Mouse (Mus musculus) forebrain, embryonic 11.5 days (tissue): ENCODE measurements around the gene Mtmr12. TPM values are rescaled to one million over a fixed set of nuclear protein-coding genes. Genes with fewer than 3 reads are reported as not detected.

ENCODE experiments used
- ATAC-seq: fragments of 200-750 bp; cut with Nextera tagmentation; replicated peaks from 2 replicates; pipeline ENCODE4 v1.8.0; 2017; ENCODE audit warnings: moderate TSS enrichment; ENCODE audit not compliant: low FRiP score
- DNase-seq: peaks from one replicate; pipeline ENCODE4 v3.0.0-alpha.2; 2017; ENCODE audit warnings: low spot score
- H3K27ac ChIP-seq: fragments of 300-500 bp; sonication (generic); 2 replicates; pipeline ENCODE4 v1.5.1; 2014; ENCODE audit warnings: low read depth, low read length
- H3K27me3 ChIP-seq: fragments of 300-500 bp; sonication (generic); 2 replicates; pipeline ENCODE4 v1.6.1; 2014; ENCODE audit warnings: mild to moderate bottlenecking, low read length, mixed read lengths; ENCODE audit not compliant: control insufficient read depth, insufficient read depth
- H3K36me3 ChIP-seq: fragments of 300-500 bp; sonication (generic); 2 replicates; pipeline ENCODE4 v1.6.1; 2014; ENCODE audit warnings: mild to moderate bottlenecking, low read length, moderate library complexity, mixed read lengths; ENCODE audit not compliant: control insufficient read depth, insufficient read depth
- H3K4me1 ChIP-seq: fragments of 300-500 bp; sonication (generic); replicated peaks from 2 replicates; pipeline ENCODE4 v1.6.1; 2014; ENCODE audit warnings: low read length, mixed read lengths; ENCODE audit not compliant: control insufficient read depth, insufficient read depth
- H3K4me2 ChIP-seq: fragments of 300-500 bp; sonication (generic); 2 replicates; pipeline ENCODE4 v1.6.1; 2014; ENCODE audit warnings: low read depth, mild to moderate bottlenecking, low read length, moderate library complexity, mixed read lengths; ENCODE audit not compliant: severe bottlenecking
- H3K4me3 ChIP-seq: fragments of 300-500 bp; sonication (generic); 2 replicates; pipeline ENCODE4 v1.5.1; 2014; ENCODE audit warnings: low read depth, low read length
- H3K9ac ChIP-seq: fragments of 300-500 bp; sonication (generic); 2 replicates; pipeline ENCODE4 v1.6.1; 2014; ENCODE audit warnings: low read length
- H3K9me3 ChIP-seq: fragments of 300-500 bp; sonication (generic); 2 replicates; pipeline ENCODE4 v1.6.1; 2016; ENCODE audit warnings: low read length, mixed read lengths; ENCODE audit not compliant: control insufficient read depth
- WGBS: fragments of 180-500 bp; shearing (Covaris S2); extraction: QIAGEN DNeasy Blood & Tissue Kit; methylation state at CpG from one replicate; pipeline ENCODE4 v1.1.7; 2014; 5-methylcytosine and 5-hydroxymethylcytosine counted together
- polyA plus RNA-seq: library from polyadenylated mRNA; unstranded; fragments of >200 nt; fragmentation: Nextera tagmentation; extraction: Ambion mirVana; gene quantifications from 2 replicates; pipeline ENCODE4 v1.2.1, GENCODE M21; 2014

The Mtmr12 gene
- polyA plus RNA-seq, 1 experiment from 2014 or later, result 21.2 TPM

GRCm38 (mm10) chr15:12236961-12237360 lies 32.1 kb downstream of the Mtmr12 start:
- no peaks in the 10 kb centered on the region; the same call in 1 of the 2 replicates for H3K36me3 ChIP-seq
- 91% methylated on average over 2 of the region's 2 CpGs for WGBS

GRCm38 (mm10) chr15:12237539-12237938 lies 32.7 kb downstream of the Mtmr12 start:
- ATAC-seq, result no peak
- Histone ChIP-seq H3K27ac (no peak overlapping the region), H3K9me3 (no peaks in the 10 kb centered on the region), H3K36me3 (no peaks in the 10 kb centered on the region; the same call in 1 of the 2 replicates), H3K4me1 (no peaks in the 10 kb centered on the region), H3K27me3 (no peaks in the 10 kb centered on the region), H3K9ac (no peak overlapping the region), H3K4me2 (no peak overlapping the region), H3K4me3 (no peak overlapping the region)
- DNase-seq, result no peak
- WGBS, result 91% methylated on average over 4 of the region's 4 CpGs

More at GRCm38 (mm10) chr15:12236961-12237360, 32.1 kb downstream of the Mtmr12 start:
- no peak overlapping the region for H3K9ac ChIP-seq
- H3K9me3 ChIP-seq, result no peaks in the 10 kb centered on the region
- no peak overlapping the region for H3K4me2 ChIP-seq
- no peak overlapping the region for H3K4me3 ChIP-seq
- H3K4me1 ChIP-seq, result no peaks in the 10 kb centered on the region
- DNase-seq, result no peak
- H3K27me3 ChIP-seq, result no peaks in the 10 kb centered on the region
- no peak for ATAC-seq
- no peak overlapping the region for H3K27ac ChIP-seq

GRCm38 (mm10) chr15:12238337-12238736 lies 33.5 kb downstream of the Mtmr12 start:
- no peak overlapping the region for H3K9ac ChIP-seq
- H3K36me3 ChIP-seq, result no peaks in the 10 kb centered on the region; the same call in 1 of the 2 replicates
- H3K4me2 ChIP-seq, result no peak overlapping the region
- DNase-seq, result no peak
- 78% methylated on average over 6 of the region's 6 CpGs for WGBS
- no peaks in the 10 kb centered on the region for H3K27me3 ChIP-seq
- no peak overlapping the region for H3K27ac ChIP-seq
- H3K4me1 ChIP-seq, result no peaks in the 10 kb centered on the region
- no peak for ATAC-seq
- no peaks in the 10 kb centered on the region for H3K9me3 ChIP-seq
- H3K4me3 ChIP-seq, result no peak overlapping the region

GRCm38 (mm10) chr15:12240705-12241328 lies 36.0 kb downstream of the Mtmr12 start:
- Histone ChIP-seq H3K27ac (no peak overlapping the region), H3K9me3 (no peaks in the 10 kb centered on the region), H3K27me3 (no peaks in the 10 kb centered on the region), H3K36me3 (no peaks in the 10 kb centered on the region; the same call in 1 of the 2 replicates), H3K4me2 (no peak overlapping the region), H3K4me1 (no peaks in the 10 kb centered on the region), H3K9ac (no peak overlapping the region), H3K4me3 (no peak overlapping the region)
- 90% methylated on average over 3 of the region's 3 CpGs for WGBS
- DNase-seq (no peak), ATAC-seq (no peak)

GRCm38 (mm10) chr15:12243792-12244191 lies 39.0 kb downstream of the Mtmr12 start:
- Histone ChIP-seq H3K27ac (no peak overlapping the region), H3K4me1 (no peaks in the 10 kb centered on the region), H3K4me2 (no peak overlapping the region), H3K36me3 (no peaks in the 10 kb centered on the region; the same call in 1 of the 2 replicates), H3K9me3 (no peaks in the 10 kb centered on the region), H3K9ac (no peak overlapping the region), H3K4me3 (no peak overlapping the region), H3K27me3 (no peaks in the 10 kb centered on the region)
- ATAC-seq (no peak), DNase-seq (no peak)
- WGBS, result 88% methylated on average over 3 of the region's 3 CpGs

- H3K9ac ChIP-seq, result no peak overlapping the region
- ATAC-seq (no peak), DNase-seq (no peak)
- no peak overlapping the region for H3K27ac ChIP-seq
- H3K36me3 ChIP-seq, result no peaks in the 10 kb centered on the region
- no peak overlapping the region for H3K4me2 ChIP-seq
- no peaks in the 10 kb centered on the region for H3K4me1 ChIP-seq
- WGBS, result 81% methylated on average over 6 of the region's 6 CpGs
- no peak overlapping the region for H3K4me3 ChIP-seq
- no peaks in the 10 kb centered on the region for H3K27me3 ChIP-seq
- no peaks in the 10 kb centered on the region for H3K9me3 ChIP-seq
These were observed 40.9 kb downstream of the Mtmr12 start for GRCm38 (mm10) chr15:12245580-12246359.

- Histone ChIP-seq H3K27me3 (no peaks in the 10 kb centered on the region), H3K9ac (no peak overlapping the region), H3K36me3 (no peaks in the 10 kb centered on the region), H3K4me2 (no peak overlapping the region), H3K4me3 (no peak overlapping the region), H3K9me3 (no peaks in the 10 kb centered on the region), H3K27ac (no peak overlapping the region), H3K4me1 (no peaks in the 10 kb centered on the region)
- WGBS, result 59% methylated on average over 11 of the region's 11 CpGs
- DNase-seq (no peak), ATAC-seq (peak; percentile 75)
These were observed 41.7 kb downstream of the Mtmr12 start for GRCm38 (mm10) chr15:12246360-12247158.

- Histone ChIP-seq H3K27me3 (no peaks in the 10 kb centered on the region), H3K4me1 (no peaks in the 10 kb centered on the region), H3K36me3 (no peaks in the 10 kb centered on the region; the same call in 1 of the 2 replicates), H3K9me3 (no peaks in the 10 kb centered on the region), H3K4me3 (no peak overlapping the region), H3K4me2 (no peak overlapping the region), H3K27ac (no peak overlapping the region), H3K9ac (no peak overlapping the region)
- ATAC-seq (peak; percentile 42), DNase-seq (no peak)
- WGBS, result 61% methylated on average over 4 of the region's 4 CpGs
These were observed 42.4 kb downstream of the Mtmr12 start for GRCm38 (mm10) chr15:12247159-12247603.
